Mouse (Mus musculus) spleen, adult 2 months (tissue): Measurements from ENCODE around the gene Tnfaip8l2. TPM values are rescaled to one million over a fixed set of nuclear protein-coding genes. Genes with fewer than 3 reads are reported as not detected.

Experiments used
- DNase-seq, 2 experiments: peaks; one replicate each; pipeline versions ENCODE4 v3.0.0 to v3.0.0-alpha.2; 2012 to 2021; ENCODE audit warnings: low spot score in 2 of 2, low read depth in 1 of 2
- H3K27ac ChIP-seq: fragments of 200-500 bp; 2 replicates; pipeline ENCODE4 v1.5.1; 2012; ENCODE audit warnings: low read length, inconsistent platforms; ENCODE audit not compliant: insufficient read depth
- H3K27me3 ChIP-seq: fragments of 200-500 bp; 2 replicates; pipeline ENCODE4 v1.6.1; 2012; ENCODE audit warnings: mild to moderate bottlenecking, moderate library complexity, low read length, inconsistent platforms; ENCODE audit not compliant: control insufficient read depth, insufficient read depth
- H3K36me3 ChIP-seq: fragments of 200-500 bp; 2 replicates; pipeline ENCODE4 v1.6.1; 2012; ENCODE audit warnings: mild to moderate bottlenecking, low read length, inconsistent platforms; ENCODE audit not compliant: control insufficient read depth, insufficient read depth
- H3K4me1 ChIP-seq: fragments of 200-500 bp; 2 replicates; pipeline ENCODE4 v1.6.1; 2011; ENCODE audit warnings: inconsistent platforms; ENCODE audit not compliant: control insufficient read depth, insufficient read depth, insufficient read length
- H3K4me3 ChIP-seq: fragments of 200-500 bp; 2 replicates; pipeline ENCODE4 v1.5.1; 2011; ENCODE audit warnings: mild to moderate bottlenecking, inconsistent platforms; ENCODE audit not compliant: insufficient read depth, insufficient read length; ENCODE audit errors: extremely low read depth
- CTCF ChIP-seq: fragments of 200-500 bp; IDR thresholded peaks from 2 replicates; pipeline ENCODE4 v1.5.1; 2011; ENCODE audit warnings: mild to moderate bottlenecking, inconsistent platforms; ENCODE audit not compliant: insufficient read depth, insufficient read length, insufficient replicate concordance; ENCODE audit errors: extremely low read depth
- POLR2A ChIP-seq: fragments of 200-500 bp; IDR thresholded peaks from 2 replicates; pipeline ENCODE4 v1.6.1; 2011; ENCODE audit warnings: low read depth, low read length, inconsistent platforms
- WGBS: fragments of 180-500 bp; shearing (Covaris S2); methylation state at CpG from one replicate; pipeline ENCODE4 v1.1.7; 2018; 5-methylcytosine and 5-hydroxymethylcytosine counted together
- polyA plus RNA-seq: library from polyadenylated mRNA; depleted of rRNA; stranded (reverse); fragments of >200 nt; gene quantifications from 2 replicates; pipeline ENCODE4 v1.2.3, GENCODE M21; 2012

The Tnfaip8l2 gene
- polyA plus RNA-seq, 1 experiment, result 89.1 TPM

- WGBS, result 92% methylated on average over 10 of the region's 10 CpGs
Measured at GRCm38 (mm10) chr3:95169996-95170395, 27.8 kb upstream of the Tnfaip8l2 start.

GRCm38 (mm10) chr3:95164840-95165239, 22.7 kb upstream of the Tnfaip8l2 start:
- Histone ChIP-seq H3K4me1 (peaks cover 3% of the 10 kb centered on the region; the same call in 1 of the 2 replicates), H3K4me3 (no peak overlapping the region), H3K27ac (no peak overlapping the region), H3K27me3 (peaks cover 10% of the 10 kb centered on the region), H3K36me3 (no peaks in the 10 kb centered on the region)
- 58% methylated on average over 5 of the region's 5 CpGs for WGBS
- TF ChIP-seq POLR2A (no peak), CTCF (no peak)
- no peak for DNase-seq

More at GRCm38 (mm10) chr3:95169996-95170395, 27.8 kb upstream of the Tnfaip8l2 start:
- no peaks in the 10 kb centered on the region for H3K36me3 ChIP-seq
- no peak overlapping the region for H3K4me3 ChIP-seq
- no peak for DNase-seq
- no peak for TF ChIP-seq POLR2A
- TF ChIP-seq CTCF, result no peak
- peaks cover 7% of the 10 kb centered on the region for H3K4me1 ChIP-seq
- H3K27ac ChIP-seq, result no peak overlapping the region
- peaks cover 14% of the 10 kb centered on the region for H3K27me3 ChIP-seq

- no peak overlapping the region for H3K27ac ChIP-seq
- H3K27me3 ChIP-seq, result peaks cover 10% of the 10 kb centered on the region
- 91% methylated on average over 5 of the region's 5 CpGs for WGBS
- H3K4me1 ChIP-seq, result peaks cover 7% of the 10 kb centered on the region; the same call in 1 of the 2 replicates
- H3K4me3 ChIP-seq, result no peak overlapping the region
- no peaks in the 10 kb centered on the region for H3K36me3 ChIP-seq
- DNase-seq, result no peak
- TF ChIP-seq CTCF (no peak), POLR2A (no peak)
Measured at GRCm38 (mm10) chr3:95164256-95164550, 22.0 kb upstream of the Tnfaip8l2 start.

- TF ChIP-seq POLR2A, result no peak
- TF ChIP-seq CTCF, result no peak
- Histone ChIP-seq H3K4me3 (no peak overlapping the region), H3K4me1 (peaks cover 7% of the 10 kb centered on the region; the same call in 1 of the 2 replicates), H3K36me3 (no peaks in the 10 kb centered on the region), H3K27me3 (peaks cover 10% of the 10 kb centered on the region), H3K27ac (no peak overlapping the region)
- DNase-seq, result no peak
- whole genome bisulfite sequencing, result 68% methylated on average over 11 of the region's 11 CpGs
Measured at GRCm38 (mm10) chr3:95163419-95164255, 21.5 kb upstream of the Tnfaip8l2 start.

DNA sequence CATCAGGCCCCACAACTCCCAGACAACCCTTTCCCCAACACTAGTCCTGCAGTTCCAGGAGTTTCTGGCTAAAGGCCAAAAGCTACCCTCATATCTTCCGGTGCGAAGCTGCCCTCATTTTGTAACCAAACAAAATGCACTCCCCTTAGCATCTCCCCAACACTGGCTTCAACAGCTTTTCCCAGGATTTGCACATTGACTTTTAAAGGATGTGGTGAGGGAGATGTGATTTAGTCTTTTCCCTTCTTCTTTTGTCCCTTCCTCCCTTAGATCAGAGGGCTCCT, 20.1 kb upstream of the Tnfaip8l2 start:
- no peak overlapping the region for H3K27ac ChIP-seq
- TF ChIP-seq POLR2A (no peak), CTCF (no peak)
- no peaks in the 10 kb centered on the region for H3K36me3 ChIP-seq
- no peak overlapping the region for H3K4me3 ChIP-seq
- H3K4me1 ChIP-seq, result peaks cover 7% of the 10 kb centered on the region; the same call in 1 of the 2 replicates
- WGBS, result 86% methylated on average over 2 of the region's 2 CpGs
- no peak for DNase-seq
- H3K27me3 ChIP-seq, result peaks cover 10% of the 10 kb centered on the region

GRCm38 (mm10) chr3:95161618-95162344, 19.6 kb upstream of the Tnfaip8l2 start:
- DNase-seq, result no peak
- WGBS, result 38% methylated on average over 9 of the region's 9 CpGs
- H3K27ac ChIP-seq, result no peak overlapping the region
- no peak overlapping the region for H3K4me3 ChIP-seq
- TF ChIP-seq POLR2A (no peak), CTCF (no peak)
- no peaks in the 10 kb centered on the region for H3K36me3 ChIP-seq
- H3K27me3 ChIP-seq, result peaks cover 10% of the 10 kb centered on the region
- H3K4me1 ChIP-seq, result peaks cover 7% of the 10 kb centered on the region; the same call in 1 of the 2 replicates
